Mouse (Mus musculus): ENCODE results near the gene Gsc2. TPM values are rescaled to one million over a fixed set of nuclear protein-coding genes. Genes with fewer than 3 reads are reported as not detected.
"Not testable (repeated sequence)": the region's sequence is repeated elsewhere in the genome, so short reads cannot be mapped to it uniquely, and the experiment has no call there.

The Gsc2 gene
- not detected for total RNA-seq (2021)
- long read RNA-seq: 0 reads

GRCm38 (mm10) chr16:17914307-17915249 lies at the start of gene Gsc2:
TSS of gene Gsc2 (minus strand) at chr16:17915059.
- no peak for DNase-seq (ENCODE audit: low spot score in 2 of 2)

- no peak for DNase-seq (ENCODE audit: low spot score in 2 of 2)
Measured at GRCm38 (mm10) chr16:17962091-17962490, 47.2 kb upstream of the Gsc2 start.

GRCm38 (mm10) chr16:17956052-17956638 lies 41.3 kb upstream of the Gsc2 start:
- not testable (repeated sequence) for DNase-seq (ENCODE audit: low spot score in 2 of 2)

GRCm38 (mm10) chr16:17951618-17952017 lies 36.8 kb upstream of the Gsc2 start:
- DNase-seq (ENCODE audit: low spot score in 2 of 2): no peak

- DNase-seq (ENCODE audit: low spot score in 2 of 2): no peak
Measured at GRCm38 (mm10) chr16:17950068-17950467, 35.2 kb upstream of the Gsc2 start.

GRCm38 (mm10) chr16:17949421-17949877 lies 34.6 kb upstream of the Gsc2 start:
- DNase-seq (ENCODE audit: low spot score in 2 of 2): no peak

- no peak for DNase-seq (ENCODE audit: low spot score in 2 of 2)
Measured at GRCm38 (mm10) chr16:17945081-17945831, 30.4 kb upstream of the Gsc2 start.

- DNase-seq (ENCODE audit: low spot score in 2 of 2): no peak
Measured at GRCm38 (mm10) chr16:17943466-17943865, 28.6 kb upstream of the Gsc2 start.

GRCm38 (mm10) chr16:17939255-17939751 lies 24.4 kb upstream of the Gsc2 start:
- DNase-seq (ENCODE audit: low spot score in 2 of 2): no peak

GRCm38 (mm10) chr16:17938821-17939220 lies 24.0 kb upstream of the Gsc2 start:
- DNase-seq (ENCODE audit: low spot score in 2 of 2): peak in 1 of 2 experiments; percentile 43

GRCm38 (mm10) chr16:17938187-17938586 lies 23.3 kb upstream of the Gsc2 start:
- no peak for DNase-seq (ENCODE audit: low spot score in 2 of 2)

- no peak for DNase-seq (ENCODE audit: low spot score in 2 of 2)
Measured at GRCm38 (mm10) chr16:17936776-17937175, 21.9 kb upstream of the Gsc2 start.

GRCm38 (mm10) chr16:17934445-17934910 lies 19.6 kb upstream of the Gsc2 start:
- no peak for DNase-seq (ENCODE audit: low spot score in 2 of 2)

GRCm38 (mm10) chr16:17933594-17934444 lies 19.0 kb upstream of the Gsc2 start:
- no peak for DNase-seq (ENCODE audit: low spot score in 2 of 2)

- DNase-seq (ENCODE audit: low spot score in 2 of 2): no peak
Measured at GRCm38 (mm10) chr16:17931906-17932460, 17.1 kb upstream of the Gsc2 start.

GRCm38 (mm10) chr16:17929631-17930030 lies 14.8 kb upstream of the Gsc2 start:
- DNase-seq (ENCODE audit: low spot score in 2 of 2): no peak

GRCm38 (mm10) chr16:17929211-17929610 lies 14.4 kb upstream of the Gsc2 start:
- no peak for DNase-seq (ENCODE audit: low spot score in 2 of 2)

- peak; percentile 58 to 71 for DNase-seq (ENCODE audit: low spot score in 2 of 2)
Measured at GRCm38 (mm10) chr16:17928627-17929104, 13.8 kb upstream of the Gsc2 start.

GRCm38 (mm10) chr16:17928087-17928580 lies 13.3 kb upstream of the Gsc2 start, which contains the start of gene Slc25a1:
TSS of gene Slc25a1 (minus strand) at chr16:17928219.
- peak; percentile 75 to 86 for DNase-seq (ENCODE audit: low spot score in 2 of 2)

All from layer of hippocampus, postnatal 10 days (tissue).